Mouse (Mus musculus): ENCODE measurements around the gene Vmn1r210. TPM values are rescaled to one million over a fixed set of nuclear protein-coding genes. Genes with fewer than 3 reads are reported as not detected.
"Not testable (repeated sequence)": the region's sequence is repeated elsewhere in the genome, so short reads cannot be mapped to it uniquely, and the experiment has no call there.

Vmn1r210 gene
- not detected in 2 replicates for polyA plus RNA-seq (2016; fragmentation: Nextera tagmentation; extraction: Ambion mirVana)

- DNase-seq (ENCODE audit: low spot score): no peak
- no peaks in the 10 kb centered on the region for H3K36me3 ChIP-seq
- H3K27me3 ChIP-seq (ENCODE audit: low read depth, poor library complexity, severe bottlenecking): no peaks in the 10 kb centered on the region
- no peaks in the 10 kb centered on the region for H3K4me1 ChIP-seq
- H3K27ac ChIP-seq (replicated peaks): no peak within 1 kb of the TSS
- H3K4me3 ChIP-seq: no peak within 1 kb of the TSS
- 70% methylated on average over 4 of the region's 4 CpGs for WGBS
- no peaks in the 10 kb centered on the region for H3K9me3 ChIP-seq (replicated peaks)
These were observed at the start of gene Vmn1r210 for GRCm38 (mm10) chr13:22831248-22831647. Gene Vmn1r210, minus strand, starts transcription at chr13:22831348.

GRCm38 (mm10) chr13:22879257-22879656, 48.1 kb upstream of the Vmn1r210 start:
- Histone ChIP-seq H3K27me3 (ENCODE audit: low read depth, poor library complexity, severe bottlenecking) (no peaks in the 10 kb centered on the region), H3K4me1 (no peaks in the 10 kb centered on the region), H3K4me3 (no peak overlapping the region), H3K36me3 (no peaks in the 10 kb centered on the region), H3K27ac (replicated peaks) (no peak overlapping the region), H3K9me3 (replicated peaks) (no peaks in the 10 kb centered on the region)
- DNase-seq (ENCODE audit: low spot score): no peak
- 88% methylated on average over 1 of the region's 1 CpGs for WGBS

- no peak for DNase-seq (ENCODE audit: low spot score)
- Histone ChIP-seq H3K4me3 (no peak within 1 kb of the TSS), H3K27ac (replicated peaks) (no peak within 1 kb of the TSS), H3K4me1 (no peaks in the 10 kb centered on the region), H3K9me3 (replicated peaks) (no peaks in the 10 kb centered on the region), H3K36me3 (no peaks in the 10 kb centered on the region), H3K27me3 (ENCODE audit: low read depth, poor library complexity, severe bottlenecking) (no peaks in the 10 kb centered on the region)
- WGBS: 78% methylated on average over 1 of the region's 1 CpGs
These were observed 26.3 kb upstream of the Vmn1r210 start, which contains the start of gene Vmn1r211 for GRCm38 (mm10) chr13:22857461-22857860. Gene Vmn1r211, minus strand, starts transcription at chr13:22857561.

- no peak overlapping the region for H3K4me3 ChIP-seq
- no peak for DNase-seq (ENCODE audit: low spot score)
- H3K4me1 ChIP-seq: no peaks in the 10 kb centered on the region
- no peaks in the 10 kb centered on the region for H3K27me3 ChIP-seq (ENCODE audit: low read depth, poor library complexity, severe bottlenecking)
- no peaks in the 10 kb centered on the region for H3K9me3 ChIP-seq (replicated peaks)
- H3K27ac ChIP-seq (replicated peaks): no peak overlapping the region
- WGBS: 85% methylated on average over 4 of the region's 4 CpGs
- H3K36me3 ChIP-seq: no peaks in the 10 kb centered on the region
These were observed 23.6 kb upstream of the Vmn1r210 start for GRCm38 (mm10) chr13:22854760-22855159.

GRCm38 (mm10) chr13:22846798-22847197, 15.7 kb upstream of the Vmn1r210 start:
- Histone ChIP-seq H3K27ac (replicated peaks) (no peak overlapping the region), H3K4me1 (no peaks in the 10 kb centered on the region), H3K27me3 (ENCODE audit: low read depth, poor library complexity, severe bottlenecking) (no peaks in the 10 kb centered on the region), H3K36me3 (no peaks in the 10 kb centered on the region), H3K4me3 (no peak overlapping the region), H3K9me3 (replicated peaks) (no peaks in the 10 kb centered on the region)
- DNase-seq (ENCODE audit: low spot score): no peak
- 74% methylated on average over 1 of the region's 1 CpGs for WGBS

GRCm38 (mm10) chr13:22844304-22844703, 13.2 kb upstream of the Vmn1r210 start:
- H3K27me3 ChIP-seq (ENCODE audit: low read depth, poor library complexity, severe bottlenecking); H3K36me3 ChIP-seq; DNase-seq (ENCODE audit: low spot score); H3K4me3 ChIP-seq; H3K27ac ChIP-seq (replicated peaks); H3K9me3 ChIP-seq (replicated peaks); H3K4me1 ChIP-seq: not testable (repeated sequence)
- WGBS: 48% methylated on average over 3 of the region's 3 CpGs

GRCm38 (mm10) chr13:22829395-22829794, 1.8 kb downstream of the Vmn1r210 start:
- 41% methylated on average over 7 of the region's 7 CpGs for WGBS
- not testable (repeated sequence) for H3K9me3 ChIP-seq (replicated peaks); H3K36me3 ChIP-seq; H3K4me3 ChIP-seq; H3K4me1 ChIP-seq; H3K27ac ChIP-seq (replicated peaks); H3K27me3 ChIP-seq (ENCODE audit: low read depth, poor library complexity, severe bottlenecking); DNase-seq (ENCODE audit: low spot score)

GRCm38 (mm10) chr13:22821601-22822000, 9.5 kb downstream of the Vmn1r210 start:
- 88% methylated on average over 1 of the region's 1 CpGs for WGBS
- not testable (repeated sequence) for H3K27me3 ChIP-seq (ENCODE audit: low read depth, poor library complexity, severe bottlenecking); DNase-seq (ENCODE audit: low spot score); H3K9me3 ChIP-seq (replicated peaks); H3K36me3 ChIP-seq; H3K4me1 ChIP-seq; H3K27ac ChIP-seq (replicated peaks); H3K4me3 ChIP-seq

GRCm38 (mm10) chr13:22809582-22809981, 21.6 kb downstream of the Vmn1r210 start, which contains the start of gene Vmn1r209:
Gene Vmn1r209, minus strand, starts transcription at chr13:22809682.
- H3K27ac ChIP-seq (replicated peaks); H3K4me3 ChIP-seq; H3K27me3 ChIP-seq (ENCODE audit: low read depth, poor library complexity, severe bottlenecking); H3K36me3 ChIP-seq; DNase-seq (ENCODE audit: low spot score); H3K4me1 ChIP-seq; H3K9me3 ChIP-seq (replicated peaks): not testable (repeated sequence)

GRCm38 (mm10) chr13:22788096-22788495, 43.1 kb downstream of the Vmn1r210 start:
- DNase-seq (ENCODE audit: low spot score); H3K4me3 ChIP-seq: not testable (repeated sequence)
- WGBS: 78% methylated on average over 3 of the region's 3 CpGs

GRCm38 (mm10) chr13:22784159-22784558, 47.0 kb downstream of the Vmn1r210 start:
- not testable (repeated sequence) for DNase-seq (ENCODE audit: low spot score); H3K36me3 ChIP-seq; H3K4me3 ChIP-seq; H3K9me3 ChIP-seq (replicated peaks); H3K27ac ChIP-seq (replicated peaks); H3K27me3 ChIP-seq (ENCODE audit: low read depth, poor library complexity, severe bottlenecking); H3K4me1 ChIP-seq

More at GRCm38 (mm10) chr13:22788096-22788495, 43.1 kb downstream of the Vmn1r210 start:
- not testable (repeated sequence) for H3K36me3 ChIP-seq; H3K27me3 ChIP-seq (ENCODE audit: low read depth, poor library complexity, severe bottlenecking); H3K4me1 ChIP-seq; H3K27ac ChIP-seq (replicated peaks); H3K9me3 ChIP-seq (replicated peaks)

GRCm38 (mm10) chr13:22777300-22777699, 53.8 kb downstream of the Vmn1r210 start, which contains the start of gene Vmn1r208:
Gene Vmn1r208, minus strand, starts transcription at chr13:22777400.
- H3K27ac ChIP-seq (replicated peaks); H3K4me3 ChIP-seq; H3K4me1 ChIP-seq; H3K27me3 ChIP-seq (ENCODE audit: low read depth, poor library complexity, severe bottlenecking); H3K9me3 ChIP-seq (replicated peaks); H3K36me3 ChIP-seq; DNase-seq (ENCODE audit: low spot score): not testable (repeated sequence)
- WGBS: no CpG with 5 or more reads among the region's 7 CpGs

All from midbrain, embryonic 10.5 days (tissue).